Mouse (Mus musculus) intestine, embryonic 15.5 days (tissue): ENCODE measurements around the gene Ifnar2. TPM values are rescaled to one million over a fixed set of nuclear protein-coding genes. Genes with fewer than 3 reads are reported as not detected.

ENCODE experiments used
- ATAC-seq: fragments of 200-750 bp; cut with Nextera tagmentation; 2 replicates; pipeline ENCODE4 v1.8.0; 2017; ENCODE audit warnings: moderate TSS enrichment, moderate library complexity
- H3K27ac ChIP-seq: fragments of 300-500 bp; sonication (generic); 2 replicates; pipeline ENCODE4 v1.5.1; 2015; ENCODE audit warnings: mild to moderate bottlenecking, inconsistent platforms
- H3K27me3 ChIP-seq: fragments of 300-500 bp; sonication (generic); replicated peaks from 2 replicates; pipeline ENCODE4 v1.6.1; 2015; ENCODE audit warnings: inconsistent platforms
- H3K36me3 ChIP-seq: fragments of 300-500 bp; sonication (generic); 2 replicates; pipeline ENCODE4 v1.6.1; 2015; ENCODE audit warnings: inconsistent platforms
- H3K4me1 ChIP-seq: fragments of 300-500 bp; sonication (generic); replicated peaks from 2 replicates; pipeline ENCODE4 v1.6.1; 2015; ENCODE audit warnings: inconsistent platforms
- H3K4me2 ChIP-seq: fragments of 300-500 bp; sonication (generic); replicated peaks from 2 replicates; pipeline ENCODE4 v1.6.1; 2015; ENCODE audit warnings: mild to moderate bottlenecking, inconsistent platforms
- H3K4me3 ChIP-seq: fragments of 300-500 bp; sonication (generic); replicated peaks from 2 replicates; pipeline ENCODE4 v1.5.1; 2015; ENCODE audit warnings: inconsistent platforms
- H3K9ac ChIP-seq: fragments of 300-500 bp; sonication (generic); 2 replicates; pipeline ENCODE4 v1.6.1; 2015; ENCODE audit warnings: inconsistent platforms
- H3K9me3 ChIP-seq: fragments of 300-500 bp; sonication (generic); 2 replicates; pipeline ENCODE4 v1.6.1; 2016; ENCODE audit warnings: inconsistent platforms
- WGBS: fragments of 180-500 bp; shearing (Covaris S2); methylation state at CpG from one replicate; pipeline ENCODE4 v1.1.7; 2015; 5-methylcytosine and 5-hydroxymethylcytosine counted together
- polyA plus RNA-seq: library from polyadenylated mRNA; unstranded; fragments of >200 nt; fragmentation: Nextera tagmentation; extraction: Ambion mirVana; gene quantifications from 2 replicates; pipeline ENCODE4 v1.2.1, GENCODE M21; 2015

Ifnar2 gene
- polyA plus RNA-seq, 1 experiment from 2014 or later, result 44.5 TPM

DNA sequence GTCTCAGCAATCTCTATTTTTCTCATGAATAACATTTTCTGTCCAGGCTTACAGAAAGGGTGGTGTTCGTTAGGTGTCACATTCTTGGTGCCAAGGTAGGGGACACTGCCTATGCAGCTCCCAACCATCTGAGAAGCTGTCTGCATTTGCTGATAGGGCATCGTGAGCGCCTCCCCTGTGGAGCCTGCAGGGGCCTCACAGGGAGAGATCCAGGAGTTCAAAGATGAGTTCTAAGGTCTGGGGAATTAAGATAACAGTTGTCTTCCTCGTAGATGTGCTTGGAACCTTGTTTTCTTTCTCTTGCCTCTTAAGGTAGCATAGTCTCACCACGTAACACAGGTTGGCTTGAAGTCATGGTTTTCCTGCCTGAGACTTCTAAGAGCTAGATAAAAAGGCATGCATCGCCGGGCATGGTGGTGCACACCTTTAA, 69.2 kb downstream of the Ifnar2 start:
- ATAC-seq, result peak; percentile 92
- Histone ChIP-seq H3K9me3 (no peaks in the 10 kb centered on the region), H3K36me3 (no peaks in the 10 kb centered on the region), H3K4me2 (no peak overlapping the region), H3K27ac (0 out of 2 replicates have a peak overlapping the region, but pooled peaks have one; percentile 6), H3K9ac (no peak overlapping the region), H3K4me1 (peaks cover 2% of the 10 kb centered on the region; the same call in 1 of the 2 replicates), H3K27me3 (no peaks in the 10 kb centered on the region), H3K4me3 (no peak overlapping the region)
- WGBS, result 69% methylated on average over 7 of the region's 7 CpGs

DNA sequence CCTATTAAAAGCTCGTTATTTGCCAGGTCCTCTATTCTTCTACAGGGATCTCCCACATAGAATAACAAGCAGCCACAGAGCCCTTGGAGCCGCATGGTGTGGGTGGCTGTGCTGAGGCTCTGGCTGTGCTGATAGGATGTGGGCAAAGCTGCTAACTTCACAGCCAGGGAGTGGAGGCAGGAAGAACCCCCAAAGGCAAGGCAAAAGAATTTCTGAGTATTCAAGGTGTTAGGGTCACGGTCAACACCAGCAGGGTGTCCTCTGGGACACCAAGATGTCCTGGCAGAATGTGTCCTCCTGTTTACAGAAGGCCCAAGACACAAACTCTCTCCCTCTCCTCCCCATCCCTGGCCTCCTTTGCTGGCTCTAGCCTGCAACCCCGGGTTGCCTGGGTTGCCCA, 69.9 kb downstream of the Ifnar2 start:
- Histone ChIP-seq H3K9ac (no peak overlapping the region), H3K4me1 (peaks cover 2% of the 10 kb centered on the region; the same call in 1 of the 2 replicates), H3K9me3 (no peaks in the 10 kb centered on the region), H3K4me2 (no peak overlapping the region), H3K4me3 (no peak overlapping the region), H3K36me3 (no peaks in the 10 kb centered on the region), H3K27me3 (no peaks in the 10 kb centered on the region), H3K27ac (no peak overlapping the region)
- 0 out of 2 replicates have a peak, but pooled peaks have one; percentile 56 for ATAC-seq
- WGBS, result 63% methylated on average over 4 of the region's 4 CpGs

DNA sequence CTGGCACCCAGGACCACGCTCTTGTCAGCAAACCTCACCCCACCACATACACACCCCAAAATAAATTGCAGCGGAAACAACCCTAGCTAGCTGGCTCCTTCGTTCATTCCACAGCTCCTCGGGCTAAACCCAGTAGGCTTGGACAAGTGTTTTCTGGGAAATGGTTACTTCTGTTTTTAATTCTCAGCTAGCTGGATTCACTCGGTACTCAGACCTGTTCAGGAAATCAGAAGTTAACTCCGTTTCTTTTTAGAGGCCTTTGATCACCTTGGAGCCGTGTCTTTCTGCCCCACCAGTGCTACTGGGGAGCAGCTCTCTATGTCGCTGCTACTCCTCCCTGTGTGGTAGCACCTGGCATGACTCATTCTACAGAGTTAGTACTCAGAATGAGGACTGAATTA, 70.6 kb downstream of the Ifnar2 start:
- Histone ChIP-seq H3K27ac (no peak overlapping the region), H3K9me3 (no peaks in the 10 kb centered on the region), H3K36me3 (no peaks in the 10 kb centered on the region), H3K4me2 (no peak overlapping the region), H3K4me3 (no peak overlapping the region), H3K9ac (no peak overlapping the region), H3K27me3 (no peaks in the 10 kb centered on the region), H3K4me1 (peaks cover 2% of the 10 kb centered on the region; the same call in 1 of the 2 replicates)
- whole genome bisulfite sequencing, result 74% methylated on average over 8 of the region's 8 CpGs
- ATAC-seq, result no peak

DNA sequence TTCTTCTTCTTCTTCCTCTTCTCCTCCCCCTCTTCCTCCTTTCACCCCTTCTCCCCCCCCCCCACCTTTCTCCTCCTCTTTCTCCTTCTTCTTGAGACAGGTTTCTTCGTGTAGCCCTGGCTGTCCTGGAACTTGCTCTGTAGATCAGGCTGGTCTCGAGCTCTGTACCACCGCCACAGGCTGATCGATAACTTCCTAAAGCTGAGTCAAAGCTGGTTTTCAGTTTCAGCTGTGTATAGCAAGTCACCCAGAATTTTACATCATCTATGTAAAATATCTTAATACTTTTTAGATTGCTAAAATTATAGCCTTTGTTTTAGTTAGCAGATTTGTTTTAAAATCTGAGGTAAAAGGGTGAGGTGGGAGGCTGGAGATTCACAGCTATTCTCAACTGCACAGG, 72.3 kb downstream of the Ifnar2 start:
- H3K27me3 ChIP-seq, result no peaks in the 10 kb centered on the region
- no peak overlapping the region for H3K9ac ChIP-seq
- no peaks in the 10 kb centered on the region for H3K9me3 ChIP-seq
- peaks cover 2% of the 10 kb centered on the region; the same call in 1 of the 2 replicates for H3K4me1 ChIP-seq
- WGBS, result 76% methylated on average over 4 of the region's 4 CpGs
- H3K4me3 ChIP-seq, result no peak overlapping the region
- H3K36me3 ChIP-seq, result no peaks in the 10 kb centered on the region
- H3K4me2 ChIP-seq, result no peak overlapping the region
- H3K27ac ChIP-seq, result no peak overlapping the region
- ATAC-seq, result no peak

DNA sequence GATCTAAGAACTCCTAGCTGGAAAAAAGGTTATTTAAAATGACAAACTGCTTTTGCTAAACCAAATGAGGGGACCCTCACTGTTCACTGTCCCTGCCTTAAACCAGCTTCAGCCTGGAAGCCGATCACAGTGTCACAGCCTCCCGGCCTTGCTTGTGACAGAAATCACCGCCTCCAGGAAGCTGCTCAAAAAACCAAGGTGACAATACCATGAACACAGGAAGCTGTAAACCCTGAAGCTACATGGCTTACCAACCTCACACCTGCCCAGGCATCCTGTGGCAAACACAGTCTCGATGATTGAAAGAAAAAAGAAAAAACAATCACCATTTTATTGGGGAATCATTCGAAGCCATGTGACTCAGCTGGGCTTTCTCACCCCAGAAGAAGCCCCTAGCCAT, 73.0 kb downstream of the Ifnar2 start:
- Histone ChIP-seq H3K9ac (no peak overlapping the region), H3K4me3 (no peak overlapping the region), H3K4me1 (peaks cover 2% of the 10 kb centered on the region; the same call in 1 of the 2 replicates), H3K36me3 (no peaks in the 10 kb centered on the region), H3K27ac (no peak overlapping the region), H3K27me3 (no peaks in the 10 kb centered on the region), H3K4me2 (no peak overlapping the region), H3K9me3 (no peaks in the 10 kb centered on the region)
- 71% methylated on average over 5 of the region's 5 CpGs for WGBS
- ATAC-seq, result no peak

DNA sequence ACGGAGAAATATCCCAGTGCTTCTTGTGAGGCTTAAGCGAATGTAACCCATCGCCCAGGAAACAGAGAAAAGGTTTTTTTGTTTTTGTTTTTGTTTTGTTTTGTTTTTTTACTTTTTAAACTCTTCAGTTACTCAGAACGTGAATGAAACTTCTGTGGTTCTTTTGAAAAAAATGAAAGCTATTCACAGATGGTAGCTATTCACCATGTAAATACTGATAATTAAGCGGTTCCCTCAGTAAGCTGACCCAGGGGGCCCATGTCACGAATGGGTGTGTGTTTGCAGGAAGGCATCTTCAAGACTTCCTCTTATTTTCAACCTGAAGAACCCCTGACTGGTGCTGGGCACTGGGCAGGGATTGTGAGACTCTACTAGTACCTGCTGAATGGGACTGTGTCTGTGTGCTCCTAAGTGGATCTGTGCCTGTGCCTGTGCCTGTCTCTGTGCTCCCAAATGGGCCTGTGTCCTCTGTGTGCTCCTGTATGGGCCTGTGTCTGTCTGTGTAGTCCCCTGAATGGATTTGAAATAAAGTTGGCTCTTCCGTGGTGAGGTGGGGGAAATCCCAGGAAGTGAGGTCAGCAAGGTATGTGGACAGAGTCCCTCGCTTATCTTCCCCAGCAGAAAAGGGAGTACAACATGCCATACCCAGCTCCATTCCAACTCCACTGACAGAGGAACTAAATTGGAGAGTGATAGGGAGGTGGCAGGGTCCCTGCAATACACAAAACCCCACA, 74.4 kb downstream of the Ifnar2 start:
- no peaks in the 10 kb centered on the region for H3K9me3 ChIP-seq
- no peak overlapping the region for H3K9ac ChIP-seq
- no peak overlapping the region for H3K27ac ChIP-seq
- no peaks in the 10 kb centered on the region for H3K36me3 ChIP-seq
- WGBS, result 68% methylated on average over 8 of the region's 8 CpGs
- H3K4me2 ChIP-seq, result no peak overlapping the region
- no peaks in the 10 kb centered on the region; the same call in 1 of the 2 replicates for H3K4me1 ChIP-seq
- H3K4me3 ChIP-seq, result no peak overlapping the region
- H3K27me3 ChIP-seq, result no peaks in the 10 kb centered on the region
- no peak for ATAC-seq

DNA sequence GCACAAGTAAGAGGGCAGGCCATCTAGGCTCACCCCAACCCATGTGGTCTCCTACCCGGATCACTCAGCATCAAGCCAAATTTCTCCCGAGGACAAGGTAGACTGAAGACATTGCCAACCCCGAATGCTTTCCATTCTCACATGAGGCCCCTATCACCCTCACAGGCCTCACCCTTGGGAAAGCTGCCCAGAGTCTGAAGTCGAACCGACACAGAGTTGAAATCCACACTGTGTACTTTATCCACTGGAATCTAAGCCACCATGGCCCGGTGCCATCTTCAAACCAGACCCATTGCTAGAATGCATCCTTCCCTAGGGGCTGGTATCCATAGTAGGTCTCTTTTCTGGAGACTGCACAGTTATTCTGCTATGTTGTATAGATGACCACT, 74.9 kb downstream of the Ifnar2 start:
- Histone ChIP-seq H3K36me3 (no peaks in the 10 kb centered on the region), H3K4me1 (no peaks in the 10 kb centered on the region), H3K4me2 (no peak overlapping the region), H3K9me3 (no peaks in the 10 kb centered on the region), H3K27ac (no peak overlapping the region), H3K4me3 (no peak overlapping the region), H3K9ac (no peak overlapping the region), H3K27me3 (no peaks in the 10 kb centered on the region)
- WGBS, result 81% methylated on average over 6 of the region's 6 CpGs
- no peak for ATAC-seq

DNA sequence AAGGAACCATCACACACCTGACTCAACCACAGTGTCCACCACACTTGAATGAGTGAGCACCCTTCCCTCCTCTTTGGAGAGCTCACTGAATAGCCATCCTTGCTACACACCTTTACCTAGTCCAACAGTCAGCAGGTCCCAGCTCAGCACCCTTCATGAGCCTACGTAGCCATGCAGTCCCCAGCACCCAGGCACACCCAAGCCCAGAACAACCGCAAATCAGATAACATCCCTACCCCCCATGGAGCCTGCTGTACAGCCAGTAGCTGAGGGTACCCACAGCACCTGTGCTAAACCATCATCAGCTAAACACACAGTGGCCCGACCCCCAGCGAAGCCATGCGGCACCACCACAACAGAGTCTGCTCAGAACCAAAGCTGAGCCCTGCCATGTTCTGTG, 75.5 kb downstream of the Ifnar2 start:
- no peak overlapping the region for H3K4me2 ChIP-seq

DNA sequence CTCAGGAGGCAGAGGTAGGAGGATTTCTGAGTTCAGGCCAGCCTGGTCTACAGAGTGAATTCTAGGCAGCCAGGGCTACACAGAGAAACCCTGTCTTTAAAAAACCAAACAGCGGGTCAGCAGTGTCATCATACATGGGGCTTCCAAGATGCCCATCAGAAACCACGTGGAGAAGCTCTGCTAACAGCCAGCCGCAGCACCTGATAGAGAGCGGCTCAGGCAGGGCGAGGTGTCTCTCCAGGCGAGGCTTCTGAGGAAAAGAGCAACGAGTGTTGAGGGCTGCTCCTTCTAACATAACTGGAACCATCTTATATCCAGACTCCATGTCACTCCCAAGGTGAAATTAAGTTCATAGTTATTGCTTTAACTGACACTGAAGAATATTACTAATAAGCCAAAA, 76.3 kb downstream of the Ifnar2 start:
- 79% methylated on average over 7 of the region's 7 CpGs for WGBS
- Histone ChIP-seq H3K9me3 (no peaks in the 10 kb centered on the region), H3K27ac (no peak overlapping the region), H3K36me3 (no peaks in the 10 kb centered on the region), H3K4me3 (no peak overlapping the region), H3K9ac (no peak overlapping the region), H3K4me2 (no peak overlapping the region), H3K27me3 (no peaks in the 10 kb centered on the region), H3K4me1 (no peaks in the 10 kb centered on the region)
- ATAC-seq, result no peak

More for the DNA sequence above, 75.5 kb downstream of the Ifnar2 start:
- Histone ChIP-seq H3K36me3 (no peaks in the 10 kb centered on the region), H3K27ac (no peak overlapping the region), H3K9me3 (no peaks in the 10 kb centered on the region), H3K9ac (no peak overlapping the region), H3K27me3 (no peaks in the 10 kb centered on the region), H3K4me3 (no peak overlapping the region), H3K4me1 (no peaks in the 10 kb centered on the region)
- 0 out of 2 replicates have a peak, but pooled peaks have one; percentile 25 for ATAC-seq
- 93% methylated on average over 5 of the region's 5 CpGs for WGBS

DNA sequence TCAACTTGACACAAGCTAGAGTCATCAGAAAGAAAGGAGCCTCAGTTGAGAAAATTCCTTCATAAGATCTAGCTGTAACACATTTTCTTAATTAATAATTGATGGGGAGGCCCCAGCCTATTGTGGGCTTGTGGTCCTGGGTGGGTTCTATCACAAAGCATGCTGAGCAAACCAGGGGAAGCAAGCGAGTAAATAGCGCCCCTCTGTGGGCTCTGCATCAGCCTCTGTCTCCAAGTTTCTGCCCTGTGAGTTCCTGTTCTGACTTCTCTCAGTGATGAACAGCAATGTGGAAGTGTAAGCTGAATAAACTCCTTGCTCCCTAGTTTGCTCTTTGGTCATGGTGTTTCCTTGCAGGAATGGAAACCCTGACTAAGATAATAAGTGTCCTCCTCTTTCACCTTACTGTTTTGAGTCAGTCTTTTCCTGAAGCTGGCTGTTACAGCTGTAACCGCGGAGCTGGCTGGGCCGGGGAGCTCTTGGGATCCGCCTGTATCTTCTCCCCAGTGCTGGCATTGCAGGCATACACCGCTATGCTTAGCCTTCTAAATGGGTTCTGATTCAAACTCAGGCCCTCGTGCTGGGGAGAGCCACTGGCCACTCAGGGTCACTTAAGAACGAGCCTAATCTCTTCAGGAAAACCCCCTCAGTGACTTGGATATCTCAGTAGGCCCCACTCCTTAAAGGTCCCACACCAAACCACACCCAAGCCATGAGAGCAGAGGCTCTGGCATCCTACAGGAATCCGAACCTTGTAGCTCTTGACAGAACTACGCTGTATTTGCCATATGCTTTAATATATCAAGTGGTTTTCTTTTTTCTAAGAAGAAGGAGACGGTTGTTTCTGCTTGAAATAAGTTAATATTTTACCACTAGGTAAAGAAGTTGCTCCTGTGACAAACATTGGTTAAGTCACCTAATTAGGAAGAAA, 77.8 kb downstream of the Ifnar2 start:
- H3K4me1 ChIP-seq, result no peaks in the 10 kb centered on the region
- 79% methylated on average over 12 of the region's 12 CpGs for WGBS

DNA sequence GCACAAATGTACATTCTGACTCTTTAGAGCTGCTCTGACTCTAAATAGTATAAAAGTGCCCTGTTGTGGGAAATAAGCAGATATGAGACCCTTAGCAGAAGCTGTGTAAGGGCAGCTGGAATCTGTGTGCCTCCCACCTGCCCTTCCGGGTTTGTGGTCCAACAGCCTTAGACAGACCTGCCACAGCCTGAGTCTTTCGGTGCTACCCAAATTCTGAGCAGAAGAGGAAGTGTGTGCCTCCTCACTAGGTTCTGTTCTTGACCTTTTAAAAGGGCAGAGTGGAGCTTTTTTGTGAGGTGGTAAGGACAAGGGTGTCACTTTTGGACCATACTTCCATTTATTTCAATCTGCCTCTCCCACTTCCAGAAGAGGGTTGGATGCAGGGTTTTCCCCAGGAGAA, 79.4 kb downstream of the Ifnar2 start:
- Histone ChIP-seq H3K9me3 (no peaks in the 10 kb centered on the region), H3K36me3 (no peaks in the 10 kb centered on the region), H3K4me1 (no peaks in the 10 kb centered on the region), H3K4me3 (no peak overlapping the region), H3K27me3 (no peaks in the 10 kb centered on the region), H3K27ac (no peak overlapping the region), H3K4me2 (no peak overlapping the region), H3K9ac (no peak overlapping the region)
- no peak for ATAC-seq
- 88% methylated on average over 2 of the region's 2 CpGs for WGBS

More for the DNA sequence above, 77.8 kb downstream of the Ifnar2 start:
- H3K36me3 ChIP-seq, result no peaks in the 10 kb centered on the region
- no peaks in the 10 kb centered on the region for H3K9me3 ChIP-seq
- H3K9ac ChIP-seq, result no peak overlapping the region
- ATAC-seq, result no peak
- H3K4me3 ChIP-seq, result no peak overlapping the region
- H3K4me2 ChIP-seq, result no peak overlapping the region
- H3K27me3 ChIP-seq, result no peaks in the 10 kb centered on the region
- no peak overlapping the region for H3K27ac ChIP-seq

DNA sequence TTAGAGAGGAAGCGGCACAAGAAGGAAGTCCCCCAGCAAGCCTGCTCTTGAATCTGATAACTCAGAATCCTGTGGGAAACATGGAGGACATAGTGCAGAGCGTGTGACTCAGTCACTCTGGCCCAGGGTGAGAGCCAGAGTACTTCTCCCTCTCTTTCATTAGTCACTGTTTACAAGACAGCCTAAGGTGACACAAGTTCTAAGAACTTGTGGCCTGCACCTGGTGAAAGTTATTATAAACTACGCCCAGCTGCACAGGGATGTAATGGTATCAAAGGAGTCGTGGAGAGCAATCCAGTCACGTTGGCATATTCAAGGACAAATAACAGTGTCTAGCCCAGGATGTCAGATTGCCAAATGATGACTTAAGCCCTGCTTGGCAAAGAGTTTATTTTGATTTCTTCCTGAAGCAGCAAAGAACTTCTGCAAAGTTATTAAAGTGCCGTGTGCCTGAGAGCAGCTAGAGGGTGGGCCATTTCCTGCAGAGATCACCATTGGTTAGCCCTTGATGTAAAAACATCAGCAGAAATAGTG, 79.8 kb downstream of the Ifnar2 start:
- Histone ChIP-seq H3K4me3 (no peak overlapping the region), H3K36me3 (no peaks in the 10 kb centered on the region), H3K27ac (no peak overlapping the region), H3K9me3 (no peaks in the 10 kb centered on the region), H3K4me1 (no peaks in the 10 kb centered on the region), H3K9ac (no peak overlapping the region), H3K4me2 (no peak overlapping the region), H3K27me3 (no peaks in the 10 kb centered on the region)
- WGBS, result 38% methylated on average over 6 of the region's 6 CpGs
- peak; percentile 51; the same call in 1 of the 2 replicates for ATAC-seq
